Mouse (Mus musculus): ENCODE measurements at regions not wholly inside any gene's neighbourhood (a gene's known extent, or its start where the extent isn't known, plus 50 kb on each side); places are given as distances from the start of the nearest gene placed in this dataset.

- Histone ChIP-seq H3K27me3 (ENCODE audit: insufficient read depth, low read length) (no peaks in the 10 kb centered on the region), H3K4me2 (ENCODE audit: low read length) (no peak overlapping the region), H3K9me3 (replicated peaks; ENCODE audit: low read length) (no peaks in the 10 kb centered on the region), H3K36me3 (ENCODE audit: insufficient read depth, low read length) (no peaks in the 10 kb centered on the region), H3K27ac (no peak overlapping the region), H3K4me3 (replicated peaks; ENCODE audit: low read depth, low read length) (no peak overlapping the region), H3K4me1 (replicated peaks; ENCODE audit: insufficient read depth, low read length) (no peaks in the 10 kb centered on the region), H3K9ac (ENCODE audit: low read depth, low read length) (no peak overlapping the region)
- no peak for ATAC-seq (replicated peaks; ENCODE audit: low FRiP score, low read depth)
- WGBS: 93% methylated on average over 3 of the region's 3 CpGs
- no peak for TF ChIP-seq CTCF (IDR thresholded peaks at IDR 0.05; ENCODE audit: low read depth)
- no peak for DNase-seq (ENCODE audit: low spot score)
Observed at GRCm38 (mm10) chr15:63060826-63061225, 784.2 kb downstream of the Gsdmc2 start.

- Histone ChIP-seq H3K9ac (ENCODE audit: low read depth, low read length) (no peak overlapping the region), H3K27me3 (ENCODE audit: insufficient read depth, low read length) (no peaks in the 10 kb centered on the region), H3K4me2 (ENCODE audit: low read length) (no peak overlapping the region), H3K4me1 (replicated peaks; ENCODE audit: insufficient read depth, low read length) (no peaks in the 10 kb centered on the region), H3K36me3 (ENCODE audit: insufficient read depth, low read length) (no peaks in the 10 kb centered on the region), H3K9me3 (replicated peaks; ENCODE audit: low read length) (no peaks in the 10 kb centered on the region), H3K4me3 (replicated peaks; ENCODE audit: low read depth, low read length) (no peak overlapping the region), H3K27ac (no peak overlapping the region)
- no peak for TF ChIP-seq CTCF (IDR thresholded peaks at IDR 0.05; ENCODE audit: low read depth)
- no peak for ATAC-seq (replicated peaks; ENCODE audit: low FRiP score, low read depth)
- DNase-seq (ENCODE audit: low spot score): no peak
- WGBS: 29% methylated on average over 3 of the region's 3 CpGs
Observed at GRCm38 (mm10) chr15:63052570-63053255, 792.3 kb downstream of the Gsdmc2 start.

DNA sequence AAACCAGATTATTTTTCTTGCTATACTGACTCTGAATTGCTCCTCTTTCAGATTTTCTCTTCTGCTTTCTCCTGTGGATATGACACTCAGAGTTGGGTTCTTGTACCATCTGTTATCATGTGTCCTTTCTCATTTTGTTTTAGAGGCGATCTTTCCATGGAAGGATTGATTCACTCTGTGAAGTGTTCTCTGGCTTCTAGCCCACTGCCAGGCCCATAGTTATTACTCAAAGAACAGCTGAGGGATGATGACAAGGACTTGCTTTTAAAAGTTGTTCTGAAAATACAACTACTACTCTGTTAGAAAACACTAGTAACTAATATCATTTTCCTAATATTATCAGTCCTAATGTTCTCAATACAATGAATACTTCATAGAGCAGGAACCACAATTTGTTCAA lies 794.9 kb downstream of the Gsdmc2 start:
- H3K9me3 ChIP-seq (replicated peaks; ENCODE audit: low read length): no peaks in the 10 kb centered on the region
- WGBS: 87% methylated on average over 1 of the region's 1 CpGs
- H3K4me3 ChIP-seq (replicated peaks; ENCODE audit: low read depth, low read length): no peak overlapping the region
- DNase-seq (ENCODE audit: low spot score): no peak
- no peak for ATAC-seq (replicated peaks; ENCODE audit: low FRiP score, low read depth)
- H3K4me2 ChIP-seq (ENCODE audit: low read length): no peak overlapping the region
- H3K36me3 ChIP-seq (ENCODE audit: insufficient read depth, low read length): no peaks in the 10 kb centered on the region
- no peaks in the 10 kb centered on the region for H3K4me1 ChIP-seq (replicated peaks; ENCODE audit: insufficient read depth, low read length)
- no peak overlapping the region for H3K9ac ChIP-seq (ENCODE audit: low read depth, low read length)
- no peak overlapping the region for H3K27ac ChIP-seq
- no peak for TF ChIP-seq CTCF (IDR thresholded peaks at IDR 0.05; ENCODE audit: low read depth)
- no peaks in the 10 kb centered on the region for H3K27me3 ChIP-seq (ENCODE audit: insufficient read depth, low read length)

DNA sequence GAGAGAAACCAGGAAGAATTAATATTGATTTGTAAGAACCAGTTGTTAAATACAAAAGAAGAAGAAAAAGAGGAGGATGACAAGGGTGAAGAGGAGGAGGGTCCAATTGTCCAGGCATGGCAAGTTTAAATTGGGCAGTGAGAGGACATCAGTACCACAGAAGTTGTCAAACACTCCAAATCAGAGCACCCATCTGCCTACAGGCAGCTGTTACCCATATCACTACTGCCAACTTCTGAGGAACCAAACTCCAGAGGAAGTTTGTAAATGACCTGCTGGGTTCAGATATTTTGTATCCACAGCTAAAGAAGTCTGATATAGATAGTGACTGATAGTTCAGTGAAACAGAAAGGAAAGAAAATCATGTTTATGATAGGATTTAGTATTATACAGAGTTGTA lies 802.6 kb downstream of the Gsdmc2 start:
- H3K9ac ChIP-seq (ENCODE audit: low read depth, low read length): no peak overlapping the region
- no peak overlapping the region for H3K4me2 ChIP-seq (ENCODE audit: low read length)
- H3K4me3 ChIP-seq (replicated peaks; ENCODE audit: low read depth, low read length): no peak overlapping the region
- no peaks in the 10 kb centered on the region for H3K4me1 ChIP-seq (replicated peaks; ENCODE audit: insufficient read depth, low read length)
- no peak for ATAC-seq (replicated peaks; ENCODE audit: low FRiP score, low read depth)
- H3K27me3 ChIP-seq (ENCODE audit: insufficient read depth, low read length): no peaks in the 10 kb centered on the region
- TF ChIP-seq CTCF (IDR thresholded peaks at IDR 0.05; ENCODE audit: low read depth): no peak
- no peak overlapping the region for H3K27ac ChIP-seq
- no peaks in the 10 kb centered on the region for H3K9me3 ChIP-seq (replicated peaks; ENCODE audit: low read length)
- no peak for DNase-seq (ENCODE audit: low spot score)
- H3K36me3 ChIP-seq (ENCODE audit: insufficient read depth, low read length): no peaks in the 10 kb centered on the region

DNA sequence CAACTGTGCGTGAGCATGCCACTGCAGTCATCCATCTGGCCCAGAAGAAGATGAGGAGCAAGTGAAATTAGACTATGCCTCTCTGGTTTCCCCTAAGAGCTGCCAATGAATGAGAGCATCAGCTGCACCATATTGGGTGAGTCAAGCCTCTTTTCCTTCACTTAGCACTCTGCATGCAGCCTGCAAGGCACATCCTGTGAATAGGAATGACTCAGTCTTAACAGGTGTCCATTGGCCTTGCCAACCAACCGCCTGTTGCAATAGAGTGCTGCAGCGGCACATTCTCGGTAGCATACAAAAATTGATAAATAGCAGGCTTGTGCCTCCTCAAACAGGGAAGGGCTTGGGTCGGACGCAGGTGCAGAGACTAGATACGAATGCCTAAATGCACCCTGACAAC lies 808.7 kb downstream of the Gsdmc2 start:
- Histone ChIP-seq H3K4me1 (replicated peaks; ENCODE audit: insufficient read depth, low read length) (no peaks in the 10 kb centered on the region), H3K27ac (no peak overlapping the region), H3K9me3 (replicated peaks; ENCODE audit: low read length) (no peaks in the 10 kb centered on the region), H3K4me2 (ENCODE audit: low read length) (no peak overlapping the region), H3K36me3 (ENCODE audit: insufficient read depth, low read length) (no peaks in the 10 kb centered on the region), H3K27me3 (ENCODE audit: insufficient read depth, low read length) (no peaks in the 10 kb centered on the region), H3K4me3 (replicated peaks; ENCODE audit: low read depth, low read length) (no peak overlapping the region), H3K9ac (ENCODE audit: low read depth, low read length) (no peak overlapping the region)
- TF ChIP-seq CTCF (IDR thresholded peaks at IDR 0.05; ENCODE audit: low read depth): no peak
- no peak for ATAC-seq (replicated peaks; ENCODE audit: low FRiP score, low read depth)
- DNase-seq (ENCODE audit: low spot score): no peak
- WGBS: 91% methylated on average over 7 of the region's 7 CpGs

- WGBS: 32% methylated on average over 2 of the region's 2 CpGs
- no peak for TF ChIP-seq CTCF (IDR thresholded peaks at IDR 0.05; ENCODE audit: low read depth)
- ATAC-seq (replicated peaks; ENCODE audit: low FRiP score, low read depth) (no peak), DNase-seq (ENCODE audit: low spot score) (peak; percentile 28)
- H3K4me1 ChIP-seq (replicated peaks; ENCODE audit: insufficient read depth, low read length): no peaks in the 10 kb centered on the region
- no peaks in the 10 kb centered on the region for H3K27me3 ChIP-seq (ENCODE audit: insufficient read depth, low read length)
- no peak overlapping the region for H3K9ac ChIP-seq (ENCODE audit: low read depth, low read length)
- H3K27ac ChIP-seq: no peak overlapping the region
- no peaks in the 10 kb centered on the region for H3K9me3 ChIP-seq (replicated peaks; ENCODE audit: low read length)
- H3K36me3 ChIP-seq (ENCODE audit: insufficient read depth, low read length): no peaks in the 10 kb centered on the region
- H3K4me2 ChIP-seq (ENCODE audit: low read length): no peak overlapping the region
- no peak overlapping the region for H3K4me3 ChIP-seq (replicated peaks; ENCODE audit: low read depth, low read length)
Observed at GRCm38 (mm10) chr15:63020826-63021225, 824.2 kb downstream of the Gsdmc2 start.

GRCm38 (mm10) chr15:63017966-63018365 lies 827.0 kb downstream of the Gsdmc2 start:
- no peak overlapping the region for H3K27ac ChIP-seq
- WGBS: 40% methylated on average over 3 of the region's 3 CpGs
- ATAC-seq (replicated peaks; ENCODE audit: low FRiP score, low read depth) (no peak), DNase-seq (ENCODE audit: low spot score) (no peak)
- no peak overlapping the region for H3K4me2 ChIP-seq (ENCODE audit: low read length)
- no peak for TF ChIP-seq CTCF (IDR thresholded peaks at IDR 0.05; ENCODE audit: low read depth)
- no peak overlapping the region for H3K4me3 ChIP-seq (replicated peaks; ENCODE audit: low read depth, low read length)
- H3K9ac ChIP-seq (ENCODE audit: low read depth, low read length): no peak overlapping the region
- no peaks in the 10 kb centered on the region for H3K4me1 ChIP-seq (replicated peaks; ENCODE audit: insufficient read depth, low read length)
- H3K36me3 ChIP-seq (ENCODE audit: insufficient read depth, low read length): no peaks in the 10 kb centered on the region
- H3K27me3 ChIP-seq (ENCODE audit: insufficient read depth, low read length): no peaks in the 10 kb centered on the region
- H3K9me3 ChIP-seq (replicated peaks; ENCODE audit: low read length): no peaks in the 10 kb centered on the region
